Mouse (Mus musculus) E14TG2a.4 (cell line): ENCODE measurements around the gene Adamts2.

Experiments used
- H3K27me3 ChIP-seq: 2 replicates; pipeline ENCODE4 v1.6.1; 2014; ENCODE audit warnings: low read length, control low read depth; ENCODE audit not compliant: insufficient read depth
- H3K36me3 ChIP-seq: 2 replicates; pipeline ENCODE4 v1.6.1; 2014; ENCODE audit warnings: low read length, control low read depth; ENCODE audit not compliant: insufficient read depth
- H3K4me1 ChIP-seq: replicated peaks from 2 replicates; pipeline ENCODE4 v1.6.1; 2014; ENCODE audit warnings: low read depth, low read length, control low read depth
- H3K4me3 ChIP-seq: replicated peaks from 2 replicates; pipeline ENCODE4 v1.5.1; 2014; ENCODE audit warnings: mild to moderate bottlenecking, low read length
- H3K9me3 ChIP-seq: 2 replicates; pipeline ENCODE4 v1.6.1; 2014; ENCODE audit warnings: low read length, control low read depth
- CTCF ChIP-seq: conservative IDR thresholded peaks from 2 replicates; pipeline ENCODE4 v1.5.1; 2014; ENCODE audit warnings: low read length
- NANOG ChIP-seq: IDR thresholded peaks from 2 replicates; pipeline ENCODE4 v1.6.1; 2014; ENCODE audit warnings: borderline replicate concordance, low read length, mixed read lengths
- POU5F1 ChIP-seq: IDR thresholded peaks from 2 replicates; pipeline ENCODE4 v1.6.1; 2014; ENCODE audit warnings: low read length, borderline replicate concordance

The Adamts2 gene

DNA sequence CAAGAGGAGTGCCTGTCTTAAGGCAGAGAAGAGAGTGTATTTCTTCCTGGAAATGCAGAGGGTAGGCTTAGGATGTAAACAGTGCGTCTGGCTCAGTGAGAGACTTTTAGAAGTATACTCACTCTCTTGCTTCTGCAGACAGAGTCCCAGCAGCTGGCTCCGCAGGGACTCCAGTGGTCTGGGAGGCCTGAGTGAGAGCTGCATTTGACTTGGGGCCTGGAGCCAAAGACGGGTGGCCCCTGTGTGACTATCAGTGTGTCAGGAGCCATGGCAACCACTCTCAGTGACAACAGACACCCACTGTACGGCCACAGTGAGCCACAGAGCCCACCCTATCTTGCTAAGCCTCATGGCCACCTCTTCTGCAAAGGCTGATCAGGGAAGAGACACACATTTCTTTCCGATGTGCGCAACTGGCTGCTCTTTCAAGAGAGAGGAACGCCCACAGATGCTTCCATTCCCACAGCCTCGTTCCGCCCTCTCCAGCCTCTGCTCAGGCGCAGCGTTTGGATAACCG, 115.6 kb downstream of the Adamts2 start:
- Histone ChIP-seq H3K9me3 (no peaks in the 10 kb centered on the region), H3K27me3 (peaks cover 53% of the 10 kb centered on the region), H3K4me1 (peaks cover 54% of the 10 kb centered on the region), H3K4me3 (no peak overlapping the region), H3K36me3 (no peaks in the 10 kb centered on the region)
- TF ChIP-seq CTCF (no peak), POU5F1 (no peak)

DNA sequence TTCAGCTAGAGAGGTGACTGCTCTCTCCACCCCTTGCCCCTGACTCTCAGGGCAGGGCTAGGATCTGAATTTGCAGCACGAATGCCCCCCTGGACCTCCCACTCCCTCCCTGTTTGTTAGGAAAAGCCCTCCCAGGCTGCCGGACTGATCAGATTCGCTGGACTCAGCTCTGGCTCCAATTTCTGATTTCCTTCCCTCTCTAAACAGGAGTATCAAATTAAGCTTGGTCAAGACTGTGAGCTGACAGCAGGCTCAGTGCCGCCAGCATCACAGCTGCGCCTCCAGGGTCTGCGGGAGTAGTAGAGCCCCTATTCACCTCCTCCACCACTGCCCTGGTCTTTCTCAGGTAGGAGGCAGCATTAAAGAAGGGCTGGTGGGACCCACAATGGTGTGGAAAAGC, 117.0 kb downstream of the Adamts2 start:
- Histone ChIP-seq H3K27me3 (peaks cover 55% of the 10 kb centered on the region), H3K4me1 (peaks cover 43% of the 10 kb centered on the region), H3K9me3 (no peaks in the 10 kb centered on the region), H3K36me3 (no peaks in the 10 kb centered on the region), H3K4me3 (no peak overlapping the region)
- no peak for TF ChIP-seq NANOG
- no peak for TF ChIP-seq POU5F1
- no peak for TF ChIP-seq CTCF

DNA sequence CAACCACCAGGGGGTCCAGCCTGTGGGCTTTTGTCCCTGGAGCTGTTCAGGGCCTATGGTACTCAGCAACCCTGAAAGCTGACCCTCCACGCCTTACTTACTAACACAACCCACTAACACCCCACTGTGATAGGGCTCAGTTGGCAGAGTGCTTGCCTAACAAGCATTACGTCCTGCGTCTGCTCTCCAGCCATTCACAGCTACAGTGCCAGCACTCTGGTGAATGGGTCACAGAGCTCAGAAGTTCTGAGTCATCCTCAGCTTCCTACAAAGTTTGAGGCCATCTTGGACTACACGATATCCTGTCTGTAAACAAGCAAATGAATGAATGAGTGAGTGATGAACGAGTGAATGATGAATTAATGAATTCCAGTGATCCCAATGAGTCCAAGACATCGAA, 118.5 kb downstream of the Adamts2 start:
- H3K36me3 ChIP-seq, result no peaks in the 10 kb centered on the region
- TF ChIP-seq POU5F1, result no peak
- no peak for TF ChIP-seq CTCF
- TF ChIP-seq NANOG, result no peak

DNA sequence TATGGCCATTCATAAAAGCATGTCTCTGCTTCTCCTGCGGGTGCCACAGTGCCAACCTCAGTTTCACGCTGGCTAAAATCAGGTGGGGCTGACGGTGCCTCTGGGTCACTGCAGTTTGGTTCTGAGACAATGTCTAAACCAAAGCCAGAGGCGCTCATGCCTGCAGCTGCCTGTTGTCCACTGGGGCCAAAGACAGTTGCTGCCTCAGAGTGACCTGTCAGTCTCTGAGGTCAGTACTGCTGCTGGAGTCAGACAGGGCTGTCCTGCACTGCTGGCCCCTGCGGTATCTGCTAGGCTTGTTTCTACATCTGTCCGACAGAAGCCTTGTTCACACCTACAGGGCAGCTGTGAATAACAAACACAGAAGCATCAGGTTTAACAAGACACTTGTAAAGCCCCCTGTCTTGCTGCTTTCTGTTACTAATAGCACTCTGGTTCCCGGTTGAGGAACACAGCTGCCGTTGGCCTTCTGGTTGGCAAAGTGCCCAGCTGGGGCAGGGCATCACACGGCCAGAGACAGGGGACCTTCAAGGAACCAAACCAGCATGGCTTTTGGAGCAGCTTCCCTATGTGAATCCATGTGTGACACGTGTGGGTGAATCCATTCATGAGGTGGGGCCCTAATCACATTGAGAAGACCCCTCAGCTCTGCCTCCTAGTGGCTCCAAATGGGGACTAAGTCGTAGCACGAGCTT, 119.1 kb downstream of the Adamts2 start:
- H3K4me3 ChIP-seq, result no peak overlapping the region

More for the DNA sequence above, 118.5 kb downstream of the Adamts2 start:
- Histone ChIP-seq H3K4me3 (no peak overlapping the region), H3K9me3 (no peaks in the 10 kb centered on the region), H3K4me1 (peaks cover 37% of the 10 kb centered on the region), H3K27me3 (peaks cover 41% of the 10 kb centered on the region)

DNA sequence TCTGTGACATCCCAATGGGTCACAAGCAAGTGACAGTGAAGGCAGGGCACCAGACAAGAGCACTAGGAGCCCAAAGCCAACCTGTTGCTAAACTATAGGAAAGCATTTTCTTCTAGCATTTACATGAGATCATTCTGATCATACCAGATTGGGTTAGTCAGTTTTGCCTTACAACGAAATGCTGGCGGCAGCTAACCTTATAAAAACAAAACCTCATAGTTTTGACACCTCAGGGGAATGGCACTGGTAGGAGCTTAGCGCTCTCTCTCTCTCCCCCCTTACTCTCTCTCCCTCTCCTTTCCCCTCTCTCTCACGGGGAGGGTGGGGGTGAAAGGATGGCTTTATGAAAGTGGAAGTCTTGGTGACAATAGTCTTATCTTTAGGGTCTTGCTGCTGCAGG, 123.7 kb downstream of the Adamts2 start:
- H3K9me3 ChIP-seq, result peaks cover 5% of the 10 kb centered on the region
- peaks cover 9% of the 10 kb centered on the region; the same call in 1 of the 2 replicates for H3K4me1 ChIP-seq
- H3K36me3 ChIP-seq, result no peaks in the 10 kb centered on the region
- H3K4me3 ChIP-seq, result no peak overlapping the region
- no peak for TF ChIP-seq NANOG
- H3K27me3 ChIP-seq, result peaks cover 10% of the 10 kb centered on the region; the same call in 1 of the 2 replicates

More for the DNA sequence above, 119.1 kb downstream of the Adamts2 start:
- TF ChIP-seq NANOG, result no peak
- TF ChIP-seq POU5F1, result no peak
- TF ChIP-seq CTCF, result no peak
- Histone ChIP-seq H3K36me3 (no peaks in the 10 kb centered on the region), H3K27me3 (peaks cover 35% of the 10 kb centered on the region), H3K9me3 (no peaks in the 10 kb centered on the region), H3K4me1 (peaks cover 37% of the 10 kb centered on the region)

DNA sequence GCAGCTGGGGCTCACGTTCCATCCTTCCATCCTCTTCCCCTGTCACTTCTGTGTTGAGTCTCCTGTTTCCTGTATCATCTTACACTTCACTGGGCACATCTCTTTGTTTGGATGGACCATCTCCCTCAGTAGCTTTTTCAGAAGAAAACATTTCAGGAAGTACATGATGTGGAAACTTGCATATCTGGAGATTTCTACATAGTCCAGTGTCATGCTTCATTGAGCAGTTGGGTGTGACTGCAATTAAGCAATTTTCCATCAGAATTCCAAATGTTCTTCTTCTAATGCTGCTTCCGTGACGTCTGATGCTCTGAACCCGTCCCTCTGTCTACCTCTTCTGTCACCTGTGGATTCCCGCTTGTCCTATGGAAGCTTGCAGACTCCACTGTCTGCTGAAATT, 124.2 kb downstream of the Adamts2 start:
- Histone ChIP-seq H3K27me3 (peaks cover 7% of the 10 kb centered on the region; the same call in 1 of the 2 replicates), H3K4me1 (peaks cover 7% of the 10 kb centered on the region; the same call in 1 of the 2 replicates), H3K36me3 (no peaks in the 10 kb centered on the region), H3K9me3 (peaks cover 5% of the 10 kb centered on the region), H3K4me3 (no peak overlapping the region)
- TF ChIP-seq NANOG, result no peak
- TF ChIP-seq CTCF, result no peak
- TF ChIP-seq POU5F1, result no peak

DNA sequence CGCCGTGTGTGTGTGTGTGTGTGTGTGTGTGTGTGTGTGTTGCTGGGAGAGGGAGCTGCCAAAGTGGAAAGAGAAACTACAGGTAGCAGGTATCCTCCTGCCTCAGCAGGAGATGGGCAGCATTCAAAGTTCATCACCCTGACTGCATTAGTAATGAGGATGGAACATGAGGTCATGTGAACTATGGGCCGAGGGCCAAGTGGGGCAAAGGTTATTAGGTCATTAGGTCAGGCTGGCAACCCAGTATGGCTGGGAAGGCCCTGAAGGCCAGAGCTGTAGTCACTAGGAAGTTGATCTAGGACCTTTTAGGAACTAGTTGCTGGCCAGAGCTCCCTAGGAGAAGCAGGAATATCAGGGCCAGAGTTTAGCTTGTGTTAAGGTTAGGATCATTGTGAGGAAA, 131.3 kb downstream of the Adamts2 start:
- TF ChIP-seq POU5F1 (no peak), CTCF (no peak), NANOG (no peak)
- H3K36me3 ChIP-seq, result no peaks in the 10 kb centered on the region
- peaks cover 5% of the 10 kb centered on the region for H3K9me3 ChIP-seq
- H3K4me3 ChIP-seq, result no peak overlapping the region
- peaks cover 3% of the 10 kb centered on the region; the same call in 1 of the 2 replicates for H3K27me3 ChIP-seq
- H3K4me1 ChIP-seq, result no peaks in the 10 kb centered on the region

DNA sequence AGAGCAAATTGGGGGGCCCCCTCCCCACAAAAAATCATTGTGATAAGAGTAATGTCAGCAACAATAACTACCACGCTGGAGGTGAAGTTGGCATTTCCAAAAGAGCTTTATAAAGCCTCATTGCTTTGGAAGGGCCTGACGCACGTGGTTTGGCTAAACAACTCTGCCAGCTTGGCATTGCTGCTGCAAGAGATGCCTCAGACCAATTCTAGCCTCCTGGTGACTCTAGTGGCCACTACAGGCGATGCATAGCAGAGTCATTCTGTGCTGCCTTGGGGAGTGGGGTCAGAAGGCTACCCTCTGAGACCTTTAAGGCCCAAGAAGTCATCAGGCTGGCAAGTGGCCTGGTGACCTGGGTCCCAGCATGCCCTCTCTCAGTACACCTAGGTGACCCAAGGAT, 132.2 kb downstream of the Adamts2 start:
- Histone ChIP-seq H3K36me3 (no peaks in the 10 kb centered on the region), H3K4me1 (no peaks in the 10 kb centered on the region), H3K27me3 (peaks cover 3% of the 10 kb centered on the region; the same call in 1 of the 2 replicates), H3K4me3 (no peak overlapping the region), H3K9me3 (peaks cover 5% of the 10 kb centered on the region)
- no peak for TF ChIP-seq CTCF
- no peak for TF ChIP-seq POU5F1
- TF ChIP-seq NANOG, result no peak
